Comparison of ENCODE assay signal across 8 mouse cellular contexts in genomic region chr1:34472427-34473300, GRCm38 (mm10). TPM values are rescaled to one million over a fixed set of nuclear protein-coding genes. Genes with fewer than 3 reads are reported as not detected.
DNase-seq lines count a peak whose midpoint lies in the region; ATAC-seq lines count a peak whose summit lies in the region.

No protein-coding gene starts in this region.

- H3K4me2 ChIP-seq in heart, embryonic 11.5 days: peak overlapping the region; percentile 74
- peak overlapping the region; percentile 100 for H3K4me2 ChIP-seq in kidney, embryonic 16.5 days (replicated peaks; ENCODE audit: low read depth, low read length)

- DNase-seq in right cerebral cortex, postnatal 4 days: peak; percentile 11
- no peak for DNase-seq in right cerebral cortex, adult 18-20 months
- peak; percentile 60 for DNase-seq in embryonic facial prominence, embryonic 10.5 days (ENCODE audit: low spot score)
- peak; percentile 67 for DNase-seq in lung, postnatal 36 days
- DNase-seq in retina, postnatal 1 day: peak; percentile 57

- ATAC-seq in heart, embryonic 11.5 days (replicated peaks; ENCODE audit: insufficient number of reproducible peaks, low FRiP score, low TSS enrichment): peak; percentile 58
- peak; percentile 80 for ATAC-seq in kidney, embryonic 16.5 days (ENCODE audit: low FRiP score, low TSS enrichment)
- ATAC-seq in cerebellum, adult (ENCODE audit: insufficient number of reproducible peaks, low FRiP score, low TSS enrichment): no peak

- peaks cover 44% of the 10 kb centered on the region for H3K27me3 ChIP-seq in embryonic facial prominence, embryonic 10.5 days (replicated peaks; ENCODE audit: low read depth, poor library complexity, severe bottlenecking)
- peaks cover 11% of the 10 kb centered on the region for H3K27me3 ChIP-seq in heart, embryonic 11.5 days (ENCODE audit: control insufficient read depth, insufficient read depth, low read length)
- H3K27me3 ChIP-seq in kidney, embryonic 16.5 days (ENCODE audit: insufficient read depth, low read length): peaks cover 5% of the 10 kb centered on the region; the same call in 1 of the 2 replicates

- peak overlapping the region; percentile 73 for H3K27ac ChIP-seq in embryonic facial prominence, embryonic 10.5 days (replicated peaks)
- H3K27ac ChIP-seq in heart, embryonic 11.5 days (ENCODE audit: low read depth, low read length): no peak overlapping the region
- H3K27ac ChIP-seq in kidney, embryonic 16.5 days (ENCODE audit: low read length): no peak overlapping the region

- H3K36me3 ChIP-seq in embryonic facial prominence, embryonic 10.5 days (replicated peaks): no peaks in the 10 kb centered on the region
- no peaks in the 10 kb centered on the region for H3K36me3 ChIP-seq in heart, embryonic 11.5 days (ENCODE audit: control insufficient read depth, insufficient read depth, low read length)
- no peaks in the 10 kb centered on the region for H3K36me3 ChIP-seq in kidney, embryonic 16.5 days (ENCODE audit: insufficient read depth, low read length)

- H3K4me3 ChIP-seq in embryonic facial prominence, embryonic 10.5 days: peak overlapping the region; percentile 72
- H3K4me3 ChIP-seq in heart, embryonic 11.5 days (ENCODE audit: low read depth, low read length): peak overlapping the region; percentile 46
- H3K4me3 ChIP-seq in kidney, embryonic 16.5 days (ENCODE audit: low read length): peak overlapping the region; percentile 64

- no peaks in the 10 kb centered on the region for H3K9me3 ChIP-seq in embryonic facial prominence, embryonic 10.5 days
- H3K9me3 ChIP-seq in heart, embryonic 11.5 days (replicated peaks; ENCODE audit: control insufficient read depth, low read length): no peaks in the 10 kb centered on the region
- H3K9me3 ChIP-seq in kidney, embryonic 16.5 days (ENCODE audit: low read length): no peaks in the 10 kb centered on the region

- peak overlapping the region; percentile 63 for H3K9ac ChIP-seq in heart, embryonic 11.5 days (ENCODE audit: low read depth, low read length)
- peak overlapping the region; percentile 74 for H3K9ac ChIP-seq in kidney, embryonic 16.5 days (replicated peaks; ENCODE audit: low read length)

- H3K4me1 ChIP-seq in embryonic facial prominence, embryonic 10.5 days: peaks cover 16% of the 10 kb centered on the region
- H3K4me1 ChIP-seq in heart, embryonic 11.5 days (ENCODE audit: control insufficient read depth, insufficient read depth, low read length): peaks cover 6% of the 10 kb centered on the region; the same call in 1 of the 2 replicates
- peaks cover 8% of the 10 kb centered on the region; the same call in 1 of the 2 replicates for H3K4me1 ChIP-seq in kidney, embryonic 16.5 days (ENCODE audit: insufficient read depth, low read length)

- WGBS in embryonic facial prominence, embryonic 10.5 days: 1% methylated on average over 42 of the region's 43 CpGs
- WGBS in heart, embryonic 11.5 days (ENCODE audit: insufficient replicate concordance): under 1% methylated on average over 43 of the region's 43 CpGs
- 1% methylated on average over 42 of the region's 43 CpGs for WGBS in kidney, embryonic 16.5 days

RNA-seq across cellular contexts. Expression of gene Ptpn18, which starts 13.1 kb away (rescaled TPM):
- 4.5 and 6.0 TPM in 2 replicates for polyA plus RNA-seq in embryonic facial prominence, embryonic 10.5 days (2016; fragmentation: Nextera tagmentation; extraction: Ambion mirVana)
- polyA plus RNA-seq in heart, embryonic 11.5 days (2014; fragmentation: Nextera tagmentation; extraction: Ambion mirVana): 7.4 and 10.4 TPM in 2 replicates
- polyA plus RNA-seq in kidney, embryonic 16.5 days (2015; fragmentation: Nextera tagmentation; extraction: Ambion mirVana): 20.3 and 21.5 TPM in 2 replicates

RNA-seq across cellular contexts. Expression of gene Prss39, which starts 25.5 kb away (rescaled TPM):
- not detected in 2 replicates for polyA plus RNA-seq in embryonic facial prominence, embryonic 10.5 days (2016; fragmentation: Nextera tagmentation; extraction: Ambion mirVana)
- not detected in 2 replicates for polyA plus RNA-seq in heart, embryonic 11.5 days (2014; fragmentation: Nextera tagmentation; extraction: Ambion mirVana)
- polyA plus RNA-seq in kidney, embryonic 16.5 days (2015; fragmentation: Nextera tagmentation; extraction: Ambion mirVana): not detected in 2 replicates

RNA-seq across cellular contexts. Expression of gene Imp4, which starts 33.0 kb away (rescaled TPM):
- polyA plus RNA-seq in embryonic facial prominence, embryonic 10.5 days (2016; fragmentation: Nextera tagmentation; extraction: Ambion mirVana): 123 and 124 TPM in 2 replicates
- polyA plus RNA-seq in heart, embryonic 11.5 days (2014; fragmentation: Nextera tagmentation; extraction: Ambion mirVana): 73.0 and 80.8 TPM in 2 replicates
- 99.9 and 105 TPM in 2 replicates for polyA plus RNA-seq in kidney, embryonic 16.5 days (2015; fragmentation: Nextera tagmentation; extraction: Ambion mirVana)

RNA-seq across cellular contexts. Expression of gene Ccdc115, which starts 33.2 kb away (rescaled TPM):
- 55.1 and 57.6 TPM in 2 replicates for polyA plus RNA-seq in embryonic facial prominence, embryonic 10.5 days (2016; fragmentation: Nextera tagmentation; extraction: Ambion mirVana)
- polyA plus RNA-seq in heart, embryonic 11.5 days (2014; fragmentation: Nextera tagmentation; extraction: Ambion mirVana): 49.0 and 49.8 TPM in 2 replicates
- polyA plus RNA-seq in kidney, embryonic 16.5 days (2015; fragmentation: Nextera tagmentation; extraction: Ambion mirVana): 56.6 and 59.2 TPM in 2 replicates
